Mouse (Mus musculus): ENCODE results near the gene Mipol1. TPM values are rescaled to one million over a fixed set of nuclear protein-coding genes. Genes with fewer than 3 reads are reported as not detected.
A peak's percentile ranks its signal among the peaks of the same experiment; 100 is the strongest.

Mipol1 gene
- polyA plus RNA-seq, 1 experiment from 2014 or later, result 9.2 TPM

DNA sequence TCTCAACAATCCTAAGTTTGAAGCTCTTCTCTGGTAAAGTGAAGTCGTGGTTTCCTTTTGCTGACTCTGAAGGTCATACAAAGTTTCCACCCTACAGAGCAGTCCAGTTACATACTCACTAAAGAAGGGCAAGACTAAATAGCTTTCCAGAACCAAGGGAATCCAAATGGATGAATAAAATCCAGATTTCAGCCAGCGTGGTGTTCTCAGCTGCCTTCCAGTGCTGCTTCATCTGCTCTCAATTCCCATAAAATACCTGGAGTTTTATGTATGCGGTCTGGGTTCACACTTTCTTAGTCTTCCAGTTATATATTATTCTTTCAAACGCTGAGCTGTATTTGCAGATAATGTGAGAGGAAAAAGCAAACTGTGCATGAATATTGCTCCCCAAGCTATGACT, 280.9 kb downstream of the Mipol1 start:
- H3K9me3 ChIP-seq, result no peaks in the 10 kb centered on the region
- no peak overlapping the region for H3K27ac ChIP-seq
- H3K36me3 ChIP-seq, result no peaks in the 10 kb centered on the region
- WGBS, result 33% methylated on average over 4 of the region's 4 CpGs
- 0 out of 2 replicates have a peak overlapping the region, but pooled peaks have one; percentile 5 for H3K4me2 ChIP-seq (replicated peaks)
- no peak overlapping the region for H3K4me3 ChIP-seq
- peaks cover 28% of the 10 kb centered on the region for H3K4me1 ChIP-seq
- peak; percentile 59; the same call in 1 of the 2 replicates for ATAC-seq (ENCODE audit: low FRiP score, low read depth)
- no peaks in the 10 kb centered on the region for H3K27me3 ChIP-seq
- H3K9ac ChIP-seq, result no peak overlapping the region

DNA sequence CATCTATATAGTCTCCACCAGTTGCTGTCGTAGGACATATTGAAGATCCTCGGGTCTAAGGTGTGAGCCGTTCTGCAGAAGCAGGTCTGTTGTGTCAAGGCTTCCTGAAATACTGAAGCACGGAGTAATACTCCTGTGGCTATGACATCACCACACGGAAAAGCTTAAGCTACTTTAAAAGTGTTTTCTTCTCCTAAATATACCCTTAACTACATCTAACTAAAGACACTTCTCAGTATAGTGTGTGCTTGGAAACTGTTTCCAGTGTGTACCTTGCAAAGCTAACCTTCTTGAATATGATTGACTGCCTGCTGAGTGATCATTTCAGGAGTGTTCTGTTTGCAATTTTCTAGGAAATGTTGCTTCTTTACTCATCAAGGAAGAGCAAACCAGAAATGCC, 281.3 kb downstream of the Mipol1 start:
- H3K27ac ChIP-seq, result no peak overlapping the region
- 0 out of 2 replicates have a peak overlapping the region, but pooled peaks have one; percentile 5 for H3K4me2 ChIP-seq (replicated peaks)
- peak; percentile 66; the same call in 1 of the 2 replicates for ATAC-seq (ENCODE audit: low FRiP score, low read depth)
- H3K27me3 ChIP-seq, result no peaks in the 10 kb centered on the region
- H3K4me1 ChIP-seq, result peaks cover 28% of the 10 kb centered on the region
- no peak overlapping the region for H3K9ac ChIP-seq
- no peaks in the 10 kb centered on the region for H3K9me3 ChIP-seq
- H3K36me3 ChIP-seq, result no peaks in the 10 kb centered on the region
- no peak overlapping the region for H3K4me3 ChIP-seq
- 52% methylated on average over 5 of the region's 5 CpGs for WGBS

GRCm38 (mm10) chr12:57514552-57514951, 284.3 kb downstream of the Mipol1 start:
- no peak overlapping the region for H3K4me2 ChIP-seq (replicated peaks)
- H3K9ac ChIP-seq, result no peak overlapping the region
- H3K27ac ChIP-seq, result no peak overlapping the region
- no peaks in the 10 kb centered on the region for H3K27me3 ChIP-seq
- H3K9me3 ChIP-seq, result no peaks in the 10 kb centered on the region
- H3K4me1 ChIP-seq, result peaks cover 20% of the 10 kb centered on the region
- no peak overlapping the region for H3K4me3 ChIP-seq
- 53% methylated on average over 1 of the region's 1 CpGs for WGBS
- ATAC-seq (ENCODE audit: low FRiP score, low read depth), result no peak
- no peaks in the 10 kb centered on the region for H3K36me3 ChIP-seq

DNA sequence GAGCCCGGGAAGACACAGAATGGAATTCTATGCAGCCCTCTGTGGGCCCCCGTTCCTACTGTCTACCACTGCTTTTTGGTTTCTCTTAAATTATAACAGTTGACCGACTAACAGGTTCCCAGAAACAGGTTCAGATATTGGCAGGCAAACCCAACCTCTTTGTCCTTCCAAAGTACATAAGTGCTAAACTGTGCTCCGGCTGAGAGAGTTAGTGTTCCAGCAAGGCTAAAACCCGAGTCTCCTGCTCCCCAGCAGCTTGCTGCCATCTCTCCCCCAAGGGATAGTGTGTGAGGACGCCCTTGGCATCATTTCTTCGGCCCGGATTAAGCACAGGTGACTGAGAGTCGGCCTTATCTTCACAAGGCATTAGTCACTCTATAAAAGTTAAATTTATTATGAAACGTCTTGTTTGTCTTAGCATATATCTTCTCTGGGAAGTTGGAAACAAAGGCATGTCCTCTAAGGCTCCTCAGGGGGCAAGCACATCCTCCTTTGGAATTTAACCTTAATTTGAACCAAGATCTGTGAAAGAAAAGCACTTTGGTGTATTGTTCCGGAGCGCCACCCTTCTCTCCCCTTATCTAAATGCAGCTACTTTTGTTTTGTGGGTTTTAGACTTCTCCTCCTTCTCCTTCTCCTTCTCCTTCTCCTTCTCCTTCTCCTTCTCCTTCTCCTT, 285.6 kb downstream of the Mipol1 start:
- no peak for ATAC-seq (ENCODE audit: low FRiP score, low read depth)
- no peaks in the 10 kb centered on the region for H3K36me3 ChIP-seq
- no peak overlapping the region for H3K4me2 ChIP-seq (replicated peaks)
- no peak overlapping the region for H3K4me3 ChIP-seq
- no peaks in the 10 kb centered on the region for H3K9me3 ChIP-seq
- 55% methylated on average over 12 of the region's 12 CpGs for WGBS
- no peak overlapping the region for H3K27ac ChIP-seq
- no peak overlapping the region for H3K9ac ChIP-seq
- peaks cover 12% of the 10 kb centered on the region for H3K4me1 ChIP-seq
- H3K27me3 ChIP-seq, result no peaks in the 10 kb centered on the region

DNA sequence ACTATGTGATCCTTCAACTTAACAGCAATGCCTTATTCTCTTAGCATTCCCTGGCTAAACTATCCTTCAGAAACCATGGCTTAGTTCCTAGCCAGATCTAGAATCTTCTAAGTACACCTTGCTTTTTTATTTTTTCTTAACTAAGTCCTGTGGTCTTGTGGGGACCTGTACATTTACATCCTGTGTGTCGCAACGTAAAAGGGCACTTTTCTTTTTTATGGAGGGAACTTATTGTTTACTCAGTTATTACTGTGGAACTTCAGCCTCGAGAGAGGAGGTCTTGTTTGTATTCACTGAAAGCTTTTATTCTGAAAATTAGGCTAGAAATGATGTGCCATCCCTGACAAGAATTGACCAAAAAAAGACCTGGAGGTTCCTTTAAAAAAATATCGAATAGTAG, 298.1 kb downstream of the Mipol1 start:
- Histone ChIP-seq H3K9me3 (no peaks in the 10 kb centered on the region), H3K4me2 (replicated peaks) (no peak overlapping the region), H3K9ac (no peak overlapping the region), H3K4me1 (no peaks in the 10 kb centered on the region), H3K36me3 (no peaks in the 10 kb centered on the region), H3K27me3 (peaks cover 26% of the 10 kb centered on the region), H3K27ac (no peak overlapping the region), H3K4me3 (no peak overlapping the region)
- WGBS, result 70% methylated on average over 4 of the region's 4 CpGs
- no peak for ATAC-seq (ENCODE audit: low FRiP score, low read depth)

- H3K9ac ChIP-seq, result no peak overlapping the region
- no peaks in the 10 kb centered on the region for H3K9me3 ChIP-seq
- H3K27ac ChIP-seq, result no peak overlapping the region
- no peak overlapping the region for H3K4me3 ChIP-seq
- peaks cover 10% of the 10 kb centered on the region for H3K4me1 ChIP-seq
- H3K36me3 ChIP-seq, result no peaks in the 10 kb centered on the region
- 13% methylated on average over 9 of the region's 9 CpGs for WGBS
- H3K4me2 ChIP-seq (replicated peaks), result no peak overlapping the region
- no peak for ATAC-seq (ENCODE audit: low FRiP score, low read depth)
- peaks cover 45% of the 10 kb centered on the region for H3K27me3 ChIP-seq
Observed at GRCm38 (mm10) chr12:57530474-57530873, 300.2 kb downstream of the Mipol1 start.

DNA sequence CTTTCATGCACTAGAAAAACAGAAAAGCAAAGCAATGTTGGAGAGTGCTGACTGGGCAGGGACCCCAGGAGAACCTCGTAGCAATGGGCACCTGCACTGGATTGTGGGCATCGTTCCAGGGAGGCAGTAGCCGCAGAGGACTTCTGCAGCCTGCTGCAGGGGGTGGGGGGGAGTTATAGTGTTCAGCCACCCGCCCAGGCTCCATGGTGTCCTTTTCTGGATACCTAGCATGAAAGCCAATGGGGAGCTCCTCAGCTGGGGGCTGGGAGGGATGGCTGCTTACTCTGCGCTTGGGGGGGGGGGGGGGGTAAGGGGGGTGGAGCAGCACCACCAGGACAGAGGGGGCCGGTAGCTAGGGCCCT, 304.3 kb downstream of the Mipol1 start:
- no peak overlapping the region for H3K27ac ChIP-seq
- peaks cover 20% of the 10 kb centered on the region for H3K4me1 ChIP-seq
- H3K9me3 ChIP-seq, result no peaks in the 10 kb centered on the region
- peak overlapping the region; percentile 19 for H3K4me3 ChIP-seq
- ATAC-seq (ENCODE audit: low FRiP score, low read depth), result 0 out of 2 replicates have a peak, but pooled peaks have one; percentile 13
- H3K9ac ChIP-seq, result no peak overlapping the region
- no peaks in the 10 kb centered on the region for H3K36me3 ChIP-seq
- peaks cover 78% of the 10 kb centered on the region for H3K27me3 ChIP-seq
- 4% methylated on average over 4 of the region's 6 CpGs for WGBS
- H3K4me2 ChIP-seq (replicated peaks), result peak overlapping the region; percentile 42

- H3K9ac ChIP-seq, result no peak overlapping the region
- peak overlapping the region; percentile 19 for H3K4me3 ChIP-seq
- no peaks in the 10 kb centered on the region for H3K9me3 ChIP-seq
- ATAC-seq (ENCODE audit: low FRiP score, low read depth), result 0 out of 2 replicates have a peak, but pooled peaks have one; percentile 2
- H3K36me3 ChIP-seq, result no peaks in the 10 kb centered on the region
- no peak overlapping the region for H3K27ac ChIP-seq
- peaks cover 20% of the 10 kb centered on the region for H3K4me1 ChIP-seq
- WGBS, result under 1% methylated on average over 31 of the region's 39 CpGs
- H3K27me3 ChIP-seq, result peaks cover 84% of the 10 kb centered on the region
- peak overlapping the region; percentile 42 for H3K4me2 ChIP-seq (replicated peaks)
Observed at GRCm38 (mm10) chr12:57534879-57535611, 304.8 kb downstream of the Mipol1 start.

GRCm38 (mm10) chr12:57536056-57536908, 306.1 kb downstream of the Mipol1 start:
- Histone ChIP-seq H3K27ac (no peak overlapping the region), H3K9me3 (no peaks in the 10 kb centered on the region), H3K27me3 (peaks cover 88% of the 10 kb centered on the region), H3K4me3 (no peak overlapping the region), H3K9ac (no peak overlapping the region), H3K36me3 (no peaks in the 10 kb centered on the region), H3K4me2 (replicated peaks) (no peak overlapping the region), H3K4me1 (peaks cover 20% of the 10 kb centered on the region)
- no peak for ATAC-seq (ENCODE audit: low FRiP score, low read depth)
- WGBS, result 1% methylated on average over 25 of the region's 25 CpGs

GRCm38 (mm10) chr12:57536909-57537670, 306.9 kb downstream of the Mipol1 start:
- Histone ChIP-seq H3K27me3 (peaks cover 88% of the 10 kb centered on the region), H3K9ac (no peak overlapping the region), H3K4me3 (no peak overlapping the region), H3K27ac (no peak overlapping the region), H3K4me2 (replicated peaks) (no peak overlapping the region), H3K4me1 (peaks cover 23% of the 10 kb centered on the region), H3K36me3 (no peaks in the 10 kb centered on the region), H3K9me3 (no peaks in the 10 kb centered on the region)
- ATAC-seq (ENCODE audit: low FRiP score, low read depth), result no peak
- WGBS, result 4% methylated on average over 11 of the region's 11 CpGs

- Histone ChIP-seq H3K36me3 (no peaks in the 10 kb centered on the region), H3K4me1 (peaks cover 32% of the 10 kb centered on the region), H3K9ac (no peak overlapping the region), H3K27ac (no peak overlapping the region), H3K4me2 (replicated peaks) (peak overlapping the region; percentile 65), H3K9me3 (no peaks in the 10 kb centered on the region), H3K27me3 (peaks cover 88% of the 10 kb centered on the region), H3K4me3 (peak overlapping the region; percentile 40)
- WGBS, result under 1% methylated on average over 21 of the region's 21 CpGs
- ATAC-seq (ENCODE audit: low FRiP score, low read depth), result no peak
Observed at GRCm38 (mm10) chr12:57537791-57538587, 307.8 kb downstream of the Mipol1 start.

Data from limb, embryonic 13.5 days (tissue).